Mouse (Mus musculus) retina, embryonic 14.5 days (tissue): ENCODE data around the gene Ctbp2.

ENCODE experiments used
- DNase-seq: peaks from one replicate; pipeline ENCODE4 v3.0.0-alpha.2; 2015; ENCODE audit warnings: low spot score

The Ctbp2 gene

GRCm38 (mm10) chr7:133085408-133085807, 38.7 kb downstream of the Ctbp2 start:
- no peak for DNase-seq

- DNase-seq = no peak
Measured at GRCm38 (mm10) chr7:133083936-133084614, 40.1 kb downstream of the Ctbp2 start.

DNA sequence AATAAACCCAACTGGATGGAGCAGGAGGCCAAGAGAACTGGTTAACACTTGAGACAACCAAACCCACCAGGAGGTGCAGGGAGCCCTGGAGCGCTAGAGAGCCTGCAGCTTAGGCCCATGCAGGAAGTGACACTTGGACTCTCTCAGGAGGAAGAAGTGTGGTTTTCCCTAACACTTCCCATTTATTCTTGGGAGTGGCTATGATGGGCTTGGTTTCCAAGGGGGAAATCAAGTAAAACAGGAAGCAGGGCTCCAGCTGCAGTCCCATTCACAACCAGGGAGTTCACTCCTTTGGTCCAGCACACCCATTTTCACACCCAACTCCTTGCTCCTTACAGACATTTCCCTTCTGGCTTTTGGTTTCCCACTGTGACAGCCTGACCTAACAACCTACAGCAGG, 45.2 kb downstream of the Ctbp2 start:
- DNase-seq = no peak

GRCm38 (mm10) chr7:133074462-133075133, 49.6 kb downstream of the Ctbp2 start:
- DNase-seq = peak; percentile 38

DNA sequence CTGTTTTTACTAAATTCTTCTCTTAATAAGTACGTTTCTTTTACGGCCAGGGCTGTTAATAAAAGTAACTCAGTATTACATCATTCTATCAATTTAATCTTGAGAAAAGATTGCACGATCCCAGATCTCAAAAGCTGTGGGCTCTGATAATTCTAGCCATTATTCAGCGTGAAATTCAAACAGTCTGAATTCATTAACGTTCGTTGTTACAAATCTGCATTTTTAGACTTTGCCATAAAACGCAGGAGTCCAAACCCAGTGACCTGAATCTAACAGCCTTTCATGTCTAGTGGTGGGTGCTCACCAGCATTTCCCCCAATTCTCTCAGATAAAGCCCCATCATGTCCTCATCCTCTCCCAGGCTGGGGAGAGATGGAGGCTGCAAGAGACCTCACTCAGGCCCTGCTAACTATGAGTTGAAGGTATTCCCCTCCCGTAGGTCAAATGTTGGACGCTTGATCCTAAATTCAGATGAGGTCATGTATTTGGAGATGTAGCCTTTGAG, 51.0 kb downstream of the Ctbp2 start:
- peak; percentile 12 for DNase-seq

GRCm38 (mm10) chr7:133072535-133072934, 51.6 kb downstream of the Ctbp2 start:
- peak; percentile 64 for DNase-seq

GRCm38 (mm10) chr7:133067321-133067841, 56.8 kb downstream of the Ctbp2 start:
- DNase-seq = peak; percentile 60

GRCm38 (mm10) chr7:133066776-133067175, 57.4 kb downstream of the Ctbp2 start:
- peak; percentile 65 for DNase-seq

DNA sequence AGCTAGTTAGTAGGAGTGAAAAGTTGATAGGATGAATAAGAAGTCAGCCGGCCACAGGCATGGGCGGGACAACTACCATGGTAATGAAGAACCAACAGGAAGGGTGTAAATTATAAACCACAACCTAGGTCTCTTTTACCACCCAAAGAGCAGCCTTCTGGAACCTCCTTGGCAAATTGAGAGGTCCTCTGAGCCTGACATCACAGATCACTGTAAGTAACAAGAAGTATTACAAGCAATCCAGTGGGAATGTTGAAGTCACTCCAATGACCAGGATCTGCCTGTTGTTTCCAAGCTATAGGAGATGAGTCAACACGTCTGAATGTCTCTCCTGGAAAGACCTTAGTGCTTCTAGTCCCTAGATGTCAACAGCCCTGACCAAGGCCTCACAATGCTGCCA, 62.1 kb downstream of the Ctbp2 start:
- no peak for DNase-seq

- no peak for DNase-seq
Measured at GRCm38 (mm10) chr7:133060170-133060569, 64.0 kb downstream of the Ctbp2 start.

DNA sequence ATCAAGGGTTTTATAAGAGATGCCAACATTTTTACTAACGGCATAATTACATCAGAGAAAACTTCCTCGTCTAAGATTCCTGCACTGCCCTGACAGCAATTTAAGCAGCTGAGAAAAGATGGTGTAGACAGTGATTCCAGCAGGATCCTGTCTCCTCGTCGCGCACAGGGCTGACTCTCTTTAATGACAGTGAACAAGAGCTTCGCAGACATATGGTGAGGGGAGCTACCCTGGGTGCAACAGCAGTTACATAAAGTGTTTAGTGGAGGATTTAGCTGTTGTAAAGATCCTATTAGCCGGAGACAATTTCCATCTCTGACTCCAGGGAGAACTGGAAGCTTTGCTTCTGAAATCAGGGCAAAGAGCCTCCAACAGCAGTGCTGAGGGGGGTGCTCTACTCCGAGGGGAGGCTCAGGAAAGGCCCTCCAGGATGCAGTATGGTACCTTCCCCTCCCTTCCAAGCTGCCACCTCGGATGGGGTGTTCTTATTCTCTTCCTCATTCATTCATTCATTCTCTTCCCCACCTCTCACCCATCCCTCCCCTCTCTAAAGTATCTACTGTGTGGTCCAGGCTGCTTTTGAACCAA, 64.5 kb downstream of the Ctbp2 start:
- DNase-seq = no peak

DNA sequence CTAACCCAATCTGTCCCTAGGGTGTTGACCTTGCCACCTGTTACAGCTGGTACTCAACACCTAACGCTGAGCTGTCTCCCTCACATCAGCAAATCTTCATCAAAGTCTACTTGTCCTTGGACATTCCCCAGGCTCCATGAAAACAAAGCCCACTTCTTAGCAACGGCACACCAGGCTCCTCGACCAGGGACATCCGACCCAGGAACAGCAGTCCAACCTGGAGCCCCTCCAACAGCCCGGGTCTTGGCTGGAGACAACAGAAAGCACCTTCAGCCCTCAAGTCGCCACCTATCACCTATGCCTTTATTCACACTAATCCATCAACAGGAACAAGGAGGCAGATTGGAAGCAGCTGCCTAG, 65.0 kb downstream of the Ctbp2 start:
- DNase-seq = no peak

- no peak for DNase-seq
Measured at GRCm38 (mm10) chr7:133058496-133059149, 65.5 kb downstream of the Ctbp2 start.

- DNase-seq = no peak
Measured at GRCm38 (mm10) chr7:133056924-133057323, 67.2 kb downstream of the Ctbp2 start.

DNA sequence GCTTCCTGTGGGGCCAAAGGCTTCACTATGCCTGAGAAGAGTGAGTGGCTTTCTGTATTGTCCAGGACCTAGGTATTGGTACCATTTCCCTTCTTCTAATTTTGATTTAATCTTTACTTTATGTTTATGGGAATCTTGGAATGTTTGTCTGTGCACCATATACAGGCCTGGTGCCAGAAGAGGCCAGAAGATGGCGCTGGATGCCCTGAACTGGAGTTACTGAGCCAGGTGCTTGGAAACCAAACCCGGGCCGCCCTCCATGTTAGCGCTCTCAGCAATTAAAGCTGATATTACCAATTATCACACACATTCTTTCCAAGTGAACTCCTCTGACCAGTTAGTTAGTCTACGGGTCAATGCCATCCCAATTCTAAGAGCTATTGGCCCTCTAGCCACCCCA, 69.7 kb downstream of the Ctbp2 start:
- DNase-seq = no peak

- no peak for DNase-seq
Measured at GRCm38 (mm10) chr7:133053757-133054156, 70.4 kb downstream of the Ctbp2 start.

GRCm38 (mm10) chr7:133052819-133053218, 71.3 kb downstream of the Ctbp2 start:
- DNase-seq = no peak

DNA sequence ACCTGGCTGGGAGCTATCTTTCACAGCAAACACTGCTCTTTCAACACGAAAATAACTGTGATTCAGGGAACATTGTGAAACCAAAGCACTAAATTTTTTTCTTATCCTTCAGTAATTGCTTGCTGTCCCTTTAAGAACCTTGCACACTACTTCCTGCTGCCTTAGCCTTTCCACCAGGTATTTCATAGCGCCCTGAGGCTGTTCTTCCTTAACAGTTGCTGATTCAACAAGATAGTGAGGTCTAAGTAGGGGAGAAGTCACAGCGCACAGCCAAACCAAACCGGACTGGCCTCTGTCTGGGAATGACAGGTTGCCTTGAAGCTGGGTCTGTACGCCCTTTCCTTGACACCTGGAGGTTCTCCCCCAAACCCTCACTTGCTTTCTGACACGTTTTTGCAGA, 73.5 kb downstream of the Ctbp2 start:
- DNase-seq = no peak

DNA sequence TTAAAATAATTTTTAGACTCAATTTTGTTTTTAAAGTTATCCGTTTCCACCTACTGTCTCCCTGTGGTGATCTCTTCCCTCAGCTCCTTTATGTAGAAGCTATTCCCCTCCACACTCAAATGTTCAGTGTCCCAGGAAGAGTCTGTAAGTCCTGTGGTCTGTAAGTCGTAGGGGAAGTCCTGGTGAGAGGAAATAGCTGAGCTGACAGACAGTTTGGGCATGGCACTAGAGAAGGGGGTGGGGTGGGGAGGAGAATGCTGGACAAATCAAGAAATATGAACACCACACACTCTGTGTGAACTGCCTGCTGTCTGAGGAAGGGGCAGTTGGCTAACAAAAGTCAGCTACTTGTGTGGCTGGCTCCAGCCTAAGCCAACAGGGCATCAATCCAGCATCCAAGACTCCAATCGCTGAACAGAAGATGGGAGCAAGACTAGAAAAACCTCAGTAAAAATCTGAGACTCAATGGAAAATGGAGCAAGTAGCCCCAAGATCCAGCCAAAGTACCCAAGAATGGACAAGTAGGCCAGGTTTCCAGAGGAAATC, 76.0 kb downstream of the Ctbp2 start:
- DNase-seq = no peak

DNA sequence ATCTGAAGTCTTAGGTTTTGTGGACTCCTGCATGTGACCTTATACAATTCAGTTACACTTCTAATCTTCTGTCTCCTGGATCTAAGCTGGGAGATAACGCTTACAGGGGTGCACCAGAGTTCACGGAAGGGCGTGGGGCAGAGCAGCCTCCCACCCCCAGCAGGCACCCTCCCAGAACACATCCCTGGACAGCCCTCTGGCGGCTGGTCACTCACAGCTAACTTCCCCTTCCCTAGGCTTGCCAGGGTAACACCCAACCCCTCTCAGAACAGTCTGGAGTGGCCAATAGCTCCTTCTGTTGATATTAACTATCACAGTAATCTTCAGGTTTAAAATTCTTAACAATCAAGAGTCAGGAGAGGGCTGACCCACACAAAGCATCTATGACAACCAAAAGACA, 76.9 kb downstream of the Ctbp2 start:
- no peak for DNase-seq

GRCm38 (mm10) chr7:133044721-133045120, 79.4 kb downstream of the Ctbp2 start:
- DNase-seq = no peak

GRCm38 (mm10) chr7:133041784-133042183, 82.4 kb downstream of the Ctbp2 start:
- no peak for DNase-seq
